Mouse (Mus musculus) c-Kit-positive CD71-negative TER-119-negative erythroid progenitor cells, embryonic 14.5 days (primary cell): ENCODE data around the gene Myo9b.
"Not testable (repeated sequence)": the region's sequence is repeated elsewhere in the genome, so short reads cannot be mapped to it uniquely, and the experiment has no call there.

Experiments used
- DNase-seq: peaks from one replicate; pipeline ENCODE4 v3.0.0-alpha.2; 2013; ENCODE audit warnings: low read depth

Myo9b gene

GRCm38 (mm10) chr8:71296784-71297183 is 24.3 kb downstream of the Myo9b start:
- no peak for DNase-seq

DNA sequence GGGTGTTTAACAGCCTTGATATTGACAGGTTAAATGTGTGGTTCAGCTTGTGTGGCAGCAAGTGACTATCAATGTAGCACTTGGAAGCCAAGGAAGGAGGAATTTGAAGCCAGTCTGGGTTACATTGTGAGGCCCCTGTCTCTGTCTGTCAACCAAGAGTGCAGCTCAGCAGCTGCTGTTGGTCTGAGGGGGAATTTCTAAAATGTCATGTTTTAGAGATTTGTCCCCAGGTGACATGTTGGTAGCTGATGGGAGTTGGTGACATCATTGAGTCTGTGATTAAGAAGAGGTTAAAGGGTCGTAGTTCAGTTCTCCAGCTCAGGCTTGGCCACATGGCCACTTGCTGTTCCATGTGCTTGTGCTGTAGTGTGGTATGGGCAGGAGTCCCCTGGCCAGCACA is 24.9 kb downstream of the Myo9b start:
- DNase-seq = no peak

GRCm38 (mm10) chr8:71299716-71300115 is 27.2 kb downstream of the Myo9b start:
- DNase-seq = no peak

DNA sequence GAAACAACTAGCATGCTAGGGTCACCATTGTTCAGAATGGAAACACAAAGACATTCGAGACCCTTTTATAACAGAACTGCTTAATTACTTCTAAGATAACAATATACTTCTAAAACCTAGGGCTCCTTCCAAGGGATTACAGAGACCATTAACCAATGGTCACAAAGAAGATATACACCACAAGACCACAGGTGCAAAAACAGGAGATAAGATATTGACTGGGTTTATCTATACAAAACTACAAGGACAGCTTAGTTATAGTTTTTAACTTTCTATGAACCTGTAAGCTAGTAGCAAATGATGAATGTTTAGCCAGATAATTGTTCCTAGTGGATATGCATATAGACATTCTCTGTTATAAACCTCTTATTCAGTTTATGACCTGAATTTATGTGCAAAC is 30.3 kb downstream of the Myo9b start:
- DNase-seq = no peak

DNA sequence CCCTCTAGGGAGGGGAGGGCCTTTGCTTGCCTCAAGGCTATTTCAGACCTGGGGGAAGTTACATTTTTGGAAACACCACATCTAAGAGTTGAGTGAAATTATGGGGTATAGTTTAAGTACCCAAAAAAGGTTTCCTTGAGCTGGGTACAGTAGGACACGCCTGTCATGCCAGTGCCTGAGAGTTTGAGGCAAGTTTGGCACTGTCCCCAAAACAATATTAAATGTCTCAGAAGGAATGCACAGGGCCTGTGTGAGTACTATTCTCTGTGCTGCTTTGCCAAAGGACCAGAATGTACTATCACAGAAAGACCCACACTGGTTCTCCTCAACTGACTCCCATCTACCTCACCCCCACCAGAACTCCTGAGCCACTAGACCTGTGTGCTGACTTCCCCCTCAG is 31.1 kb downstream of the Myo9b start:
- no peak for DNase-seq

GRCm38 (mm10) chr8:71305988-71306387 is 33.5 kb downstream of the Myo9b start:
- no peak for DNase-seq

DNA sequence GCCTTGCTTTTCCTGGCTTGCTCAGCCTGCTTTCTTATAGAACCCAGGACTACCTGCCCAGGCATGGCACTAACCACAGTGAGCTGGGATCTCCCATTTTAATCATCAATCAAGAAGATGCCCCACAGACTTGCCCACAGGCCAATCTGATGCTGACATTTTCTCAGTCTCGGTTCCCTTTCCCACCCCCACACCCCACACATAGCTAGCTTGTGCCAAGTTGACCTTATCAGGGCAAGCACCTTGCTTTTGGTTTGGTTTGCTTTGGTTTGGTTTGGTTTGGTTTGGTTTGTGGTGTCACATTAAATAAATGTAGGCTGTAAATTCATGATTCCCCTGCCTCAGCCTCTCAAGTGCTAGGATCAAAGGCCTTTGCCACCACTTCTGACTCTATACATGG is 34.9 kb downstream of the Myo9b start:
- no peak for DNase-seq

- DNase-seq = no peak
Observed at GRCm38 (mm10) chr8:71307913-71308312, 35.4 kb downstream of the Myo9b start.

DNA sequence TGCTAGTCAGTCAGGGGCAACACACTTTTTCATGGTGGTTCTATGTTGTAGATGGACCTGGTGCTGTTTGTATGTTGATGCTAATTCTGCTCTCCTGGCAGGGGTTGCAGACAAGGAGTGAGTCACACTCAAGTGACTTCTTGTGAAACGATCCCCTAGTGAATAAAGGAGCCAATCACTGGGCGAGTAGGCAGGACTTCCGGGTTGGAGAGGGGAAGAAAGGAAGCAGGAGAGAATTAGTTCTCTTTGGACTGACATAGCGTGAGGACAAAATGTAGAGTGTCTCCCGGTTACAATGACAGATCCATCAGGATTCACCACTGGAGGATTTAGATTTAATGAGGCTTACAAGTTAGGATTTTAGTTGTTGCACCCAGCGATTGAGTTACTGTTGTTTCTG is 37.9 kb downstream of the Myo9b start:
- DNase-seq = no peak

DNA sequence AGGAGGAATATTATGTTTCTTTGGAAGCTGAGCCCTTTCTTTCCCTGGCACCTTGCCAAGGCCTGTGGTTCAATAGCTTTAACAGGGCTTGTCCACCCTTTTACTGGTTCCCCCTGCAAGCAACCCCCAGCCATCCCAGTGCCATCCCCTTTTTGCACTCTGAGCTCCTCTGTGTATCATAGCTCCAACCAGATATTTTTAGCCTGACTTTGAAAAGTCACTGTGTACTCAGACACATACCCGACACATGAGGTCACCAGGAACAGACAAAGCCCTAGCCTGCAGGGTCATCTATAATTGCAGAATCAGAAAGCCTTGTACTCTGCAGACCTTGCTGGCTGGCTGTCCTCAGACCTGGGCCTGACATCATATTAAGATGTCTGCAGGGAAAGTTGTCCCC is 40.2 kb downstream of the Myo9b start:
- no peak for DNase-seq

DNA sequence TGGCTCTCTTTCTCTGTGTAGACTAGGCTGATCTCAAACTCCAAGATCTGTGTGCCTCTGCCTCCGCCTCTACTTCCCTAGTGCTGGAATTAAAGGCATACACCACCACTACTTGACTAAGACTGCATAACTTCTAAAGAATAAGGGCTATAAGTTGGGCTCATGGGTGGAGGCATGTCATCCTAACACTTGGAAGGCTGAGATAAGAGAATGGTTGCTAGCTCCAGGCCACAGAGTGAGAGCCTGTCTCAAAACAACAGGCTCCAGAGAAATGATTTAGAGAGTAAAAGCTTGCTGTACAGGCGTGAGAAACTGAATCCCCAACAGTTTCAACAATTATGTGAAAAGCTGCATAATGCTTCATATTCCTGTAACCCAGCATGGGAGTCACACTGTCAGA is 41.4 kb downstream of the Myo9b start:
- no peak for DNase-seq

DNA sequence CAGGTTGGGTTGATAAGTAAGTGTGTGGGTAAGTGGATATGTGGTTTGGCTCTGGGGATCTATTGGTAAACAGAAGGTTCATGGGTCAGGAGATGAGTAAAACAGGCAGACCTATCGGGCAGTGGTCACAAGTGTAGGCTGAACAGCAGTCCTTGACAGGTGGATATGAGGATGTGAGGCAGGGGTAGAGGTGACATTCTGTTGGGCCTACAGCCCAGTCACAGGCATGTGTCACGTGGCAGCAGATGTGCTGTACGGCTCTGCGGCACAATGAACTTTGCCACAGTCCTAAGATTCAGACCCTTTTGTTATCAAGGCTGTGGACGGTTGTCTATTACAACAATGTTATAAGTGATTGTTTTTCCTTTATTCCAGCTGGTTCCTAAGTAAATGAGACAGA is 43.5 kb downstream of the Myo9b start:
- DNase-seq = no peak

DNA sequence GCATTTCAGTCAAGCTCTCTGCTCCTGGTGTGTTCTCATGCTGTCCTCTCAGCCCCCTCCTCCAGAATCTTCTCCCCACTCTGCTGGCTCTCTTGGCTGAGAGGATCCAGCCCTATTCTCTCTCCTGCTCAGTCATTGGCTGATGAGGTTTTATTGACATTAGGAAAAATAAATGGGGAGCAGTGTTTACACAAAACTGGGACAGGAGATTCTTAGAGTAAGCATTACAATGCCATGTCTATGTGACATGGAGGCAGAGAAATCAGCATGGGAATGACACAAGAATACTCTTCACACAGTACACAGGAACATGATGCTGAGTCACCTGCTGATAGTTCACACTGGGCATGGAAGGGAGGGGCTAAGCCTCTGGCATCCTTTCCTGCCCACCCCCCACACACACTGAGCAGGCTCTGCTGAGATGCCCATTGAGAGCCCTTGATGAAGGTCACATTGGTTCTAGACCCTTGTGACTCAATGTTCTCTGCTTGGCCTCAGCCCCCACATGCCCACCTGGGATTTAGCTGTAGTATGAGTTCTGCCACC is 44.0 kb downstream of the Myo9b start:
- DNase-seq = no peak

DNA sequence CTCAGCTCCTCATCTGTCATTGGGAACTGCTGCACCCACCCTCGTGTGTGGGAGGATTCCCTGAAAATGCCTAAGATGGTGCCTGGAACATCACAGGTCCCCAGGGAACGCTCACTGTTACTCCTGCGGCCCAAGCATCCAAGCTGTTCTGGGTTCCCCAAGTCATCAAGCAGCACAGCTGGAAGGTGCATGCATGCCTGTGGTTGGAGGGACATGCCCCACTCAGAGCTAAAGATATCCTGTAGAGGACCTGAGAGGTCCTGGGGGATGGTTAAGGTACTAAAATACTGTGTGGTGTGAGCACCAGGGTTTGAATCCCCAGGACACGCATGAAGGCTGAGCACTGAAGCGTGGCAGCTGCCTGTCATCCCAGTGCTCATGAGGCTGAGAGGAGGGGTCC is 46.1 kb downstream of the Myo9b start:
- DNase-seq = not testable (repeated sequence)

- DNase-seq = not testable (repeated sequence)
Observed at GRCm38 (mm10) chr8:71319760-71320159, 47.2 kb downstream of the Myo9b start.

GRCm38 (mm10) chr8:71322939-71323338 is 50.4 kb downstream of the Myo9b start:
- DNase-seq = no peak

GRCm38 (mm10) chr8:71324848-71325247 is 52.3 kb downstream of the Myo9b start:
- peak; percentile 25 for DNase-seq

DNA sequence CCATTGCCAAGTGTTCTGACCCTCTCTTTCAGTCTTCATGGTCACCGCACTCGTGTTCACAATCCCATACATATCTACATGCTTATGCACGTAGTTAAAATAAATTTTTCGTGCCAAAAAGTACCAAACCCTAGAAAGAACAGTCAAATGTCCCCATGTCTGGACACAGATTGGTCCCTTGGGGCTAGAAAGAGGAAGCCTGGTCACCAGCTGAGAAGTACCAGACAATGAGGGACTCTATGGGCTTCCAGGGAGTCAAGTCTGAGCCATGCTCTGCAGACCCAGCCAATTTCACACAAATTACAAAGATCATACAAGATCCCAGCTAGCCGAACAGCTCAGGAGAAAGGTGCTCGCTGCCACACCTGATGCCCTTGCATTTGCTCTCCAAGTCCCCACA is 65.3 kb downstream of the Myo9b start:
- not testable (repeated sequence) for DNase-seq

DNA sequence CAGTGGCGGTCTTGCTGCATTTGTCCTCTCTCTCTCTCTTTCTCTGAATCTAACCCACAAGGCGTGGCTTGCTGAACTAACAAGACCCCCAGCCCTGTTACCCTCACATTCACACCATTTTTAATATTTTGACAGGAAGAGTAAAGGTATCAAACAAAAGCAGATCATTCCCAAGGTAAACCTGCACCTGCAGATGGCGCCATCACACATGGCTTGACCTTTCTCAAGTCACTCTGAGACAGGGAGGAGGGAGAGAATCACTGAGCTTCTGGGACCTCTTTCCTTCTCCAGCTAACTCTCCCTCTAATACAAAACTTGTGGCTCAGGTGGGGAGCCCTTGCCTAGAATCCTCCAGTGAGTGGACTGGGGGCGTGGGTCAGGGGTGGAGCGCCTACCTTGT is 68.1 kb downstream of the Myo9b start:
- DNase-seq = peak; percentile 40

- DNase-seq = no peak
Observed at GRCm38 (mm10) chr8:71346581-71346980, 74.1 kb downstream of the Myo9b start.

DNA sequence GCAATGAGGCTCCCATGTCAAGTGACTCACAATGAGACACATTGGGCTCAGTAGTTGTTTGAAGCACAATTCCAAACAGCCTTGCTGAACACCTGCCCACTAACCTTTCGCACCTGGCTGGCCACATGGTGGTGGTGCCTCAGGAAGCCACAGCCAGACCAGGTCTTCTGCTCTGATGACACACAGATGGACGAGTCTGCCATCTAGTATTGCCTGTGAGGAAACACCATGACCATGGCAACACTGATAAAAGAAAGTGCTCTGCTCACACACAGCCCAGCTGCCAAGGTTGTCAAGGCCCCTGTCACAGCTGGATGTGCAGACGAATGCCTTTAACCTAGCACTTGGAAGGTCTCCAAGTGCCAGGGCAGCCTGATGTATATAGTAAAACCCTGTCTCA is 78.6 kb downstream of the Myo9b start:
- no peak for DNase-seq

GRCm38 (mm10) chr8:71351520-71351919 is 79.0 kb downstream of the Myo9b start:
- DNase-seq = no peak

DNA sequence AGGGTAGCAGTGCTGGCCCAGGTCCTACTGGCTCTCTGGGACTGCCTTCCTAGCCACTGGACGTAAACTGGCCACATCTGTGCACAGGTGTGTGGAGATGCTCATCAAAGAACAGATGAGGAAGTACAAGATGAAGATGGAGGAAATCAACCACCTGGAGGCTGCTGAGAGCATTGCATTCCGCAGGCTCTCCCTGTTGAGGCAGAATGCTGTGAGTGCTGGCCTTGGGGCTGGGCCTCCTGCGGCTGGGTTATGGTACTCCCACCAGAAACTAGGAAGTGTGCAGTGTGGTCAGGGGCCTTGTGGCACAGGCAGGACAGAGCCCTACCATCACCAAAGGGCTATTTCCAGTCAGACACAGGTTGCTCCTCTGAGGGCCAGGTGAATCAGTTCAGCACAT is 85.5 kb downstream of the Myo9b start:
- DNase-seq = no peak

DNA sequence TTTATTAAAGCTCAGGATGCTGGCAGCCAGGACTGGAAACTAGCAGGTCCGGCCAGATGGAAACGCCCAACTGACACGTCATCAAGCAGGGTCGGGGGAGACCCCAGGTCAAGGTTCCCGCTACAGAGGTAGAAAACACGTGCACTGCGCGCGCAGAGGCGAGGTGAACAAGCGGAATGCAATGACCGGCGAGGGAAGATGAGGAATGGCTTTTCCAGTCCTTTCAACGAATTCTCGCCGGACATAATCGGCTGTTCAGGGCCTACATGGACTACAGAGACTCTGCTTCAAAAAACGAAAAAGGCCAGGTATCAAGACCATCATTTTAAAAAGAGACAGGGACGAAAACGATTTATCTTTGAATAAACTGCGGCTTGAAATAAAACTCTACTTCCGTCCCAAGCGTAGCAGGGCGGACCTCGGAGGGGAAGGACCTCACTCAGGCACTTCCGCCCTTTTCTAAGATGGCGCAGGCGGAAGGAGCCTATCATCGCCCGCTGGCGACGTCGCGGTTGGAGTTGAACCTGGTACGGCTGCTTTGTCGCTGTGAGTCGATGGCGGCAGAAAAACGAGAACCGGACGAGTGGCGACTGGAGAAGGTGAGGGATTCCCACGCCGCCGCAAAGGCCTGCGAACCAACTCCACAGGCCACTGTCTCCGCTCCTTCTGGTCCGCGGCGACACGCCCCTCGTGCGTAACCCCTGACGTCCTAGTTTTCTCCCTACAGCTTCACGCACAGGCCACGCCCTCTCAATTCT is 94.4 kb downstream of the Myo9b start, which contains the start of gene Use1:
Gene Use1 (plus strand): TSS at position 78 of the 758 bp plus-strand sequence.
- DNase-seq = peak; percentile 87
